Mouse (Mus musculus) adrenal gland, adult 8-10 months (tissue): ENCODE results near the gene Tmem163. TPM values are rescaled to one million over a fixed set of nuclear protein-coding genes. Genes with fewer than 3 reads are reported as not detected.

Source experiments
- DNase-seq: peaks from one replicate; pipeline ENCODE4 v3.0.0; 2022
- total RNA-seq, 4 experiments: library from RNA; stranded (reverse); gene quantifications; 2 replicates each; pipeline ENCODE4 v1.2.4; 2022

Gene Tmem163
- total RNA-seq = 1 to 10 TPM in 2 of 4 experiments, not detected in 2; 1.6 TPM

GRCm38 (mm10) chr1:127679498-127680133 is at the start of gene Tmem163:
Gene Tmem163, minus strand, starts transcription at chr1:127679548.
- DNase-seq = peak; percentile 7

- DNase-seq = no peak
Measured at GRCm38 (mm10) chr1:127729096-127729495, 49.7 kb upstream of the Tmem163 start, which contains the start of gene Acmsd. Gene Acmsd, plus strand, starts transcription at chr1:127729413.

- no peak for DNase-seq
Measured at GRCm38 (mm10) chr1:127723596-127723995, 44.2 kb upstream of the Tmem163 start.

GRCm38 (mm10) chr1:127718290-127718689 is 38.9 kb upstream of the Tmem163 start:
- DNase-seq = no peak

GRCm38 (mm10) chr1:127716441-127716840 is 37.1 kb upstream of the Tmem163 start:
- no peak for DNase-seq

GRCm38 (mm10) chr1:127706269-127706668 is 26.9 kb upstream of the Tmem163 start:
- DNase-seq = no peak

GRCm38 (mm10) chr1:127702187-127702586 is 22.8 kb upstream of the Tmem163 start:
- no peak for DNase-seq

GRCm38 (mm10) chr1:127696533-127696932 is 17.2 kb upstream of the Tmem163 start:
- DNase-seq = no peak

- no peak for DNase-seq
Measured at GRCm38 (mm10) chr1:127677661-127678580, 1.4 kb downstream of the Tmem163 start.

GRCm38 (mm10) chr1:127677131-127677631 is 2.2 kb downstream of the Tmem163 start:
- no peak for DNase-seq

- no peak for DNase-seq
Measured at GRCm38 (mm10) chr1:127676516-127677099, 2.7 kb downstream of the Tmem163 start.

GRCm38 (mm10) chr1:127676116-127676515 is 3.2 kb downstream of the Tmem163 start:
- no peak for DNase-seq

GRCm38 (mm10) chr1:127675253-127675652 is 4.1 kb downstream of the Tmem163 start:
- DNase-seq = no peak

GRCm38 (mm10) chr1:127673221-127674050 is 5.9 kb downstream of the Tmem163 start:
- DNase-seq = no peak

GRCm38 (mm10) chr1:127668161-127668560 is 11.2 kb downstream of the Tmem163 start:
- DNase-seq = no peak

GRCm38 (mm10) chr1:127667110-127667860 is 12.1 kb downstream of the Tmem163 start:
- DNase-seq = no peak

- DNase-seq = no peak
Measured at GRCm38 (mm10) chr1:127666221-127666620, 13.1 kb downstream of the Tmem163 start.

- DNase-seq = no peak
Measured at GRCm38 (mm10) chr1:127662385-127663068, 16.8 kb downstream of the Tmem163 start.

- no peak for DNase-seq
Measured at GRCm38 (mm10) chr1:127661118-127662012, 18.0 kb downstream of the Tmem163 start.

- no peak for DNase-seq
Measured at GRCm38 (mm10) chr1:127651564-127651963, 27.8 kb downstream of the Tmem163 start.
